Mouse (Mus musculus) MEL (cell line): Measurements from ENCODE around the gene Letmd1. TPM values are rescaled to one million over a fixed set of nuclear protein-coding genes. Genes with fewer than 3 reads are reported as not detected.

Source experiments
- DNase-seq: peaks from one replicate; pipeline ENCODE4 v3.0.0; 2011; ENCODE audit warnings: low read depth, low spot score
- H3K27ac ChIP-seq: 2 replicates; pipeline ENCODE4 v1.5.1; 2012; ENCODE audit warnings: low read depth, mild to moderate bottlenecking, control low read depth, low read length, moderate library complexity; ENCODE audit not compliant: control insufficient read depth
- H3K27me3 ChIP-seq, 2 experiments: fragments of 150-350 bp in 1 of 2; sonication (generic) in 1 of 2; 2 replicates each; pipeline ENCODE4 v1.6.1; 2012; ENCODE audit warnings: low read length in 2 of 2, mild to moderate bottlenecking in 2 of 2, improper control_type of control experiment in 1 of 2, moderate library complexity in 1 of 2; ENCODE audit not compliant: insufficient read depth in 2 of 2, control insufficient read depth in 1 of 2
- H3K36me3 ChIP-seq, 2 experiments: 2 replicates each; pipeline ENCODE4 v1.6.1; 2012 to 2014; ENCODE audit warnings: low read length in 2 of 2, improper control_type of control experiment in 1 of 2, inconsistent platforms in 1 of 2, mild to moderate bottlenecking in 1 of 2; ENCODE audit not compliant: insufficient read depth in 2 of 2, control insufficient read depth in 1 of 2
- H3K4me1 ChIP-seq, 2 experiments: fragments of 150-350 bp in 1 of 2; sonication (generic) in 1 of 2; 2 replicates each; pipeline ENCODE4 v1.6.1; 2012; ENCODE audit warnings: low read length in 2 of 2, improper control_type of control experiment in 1 of 2, mild to moderate bottlenecking in 1 of 2; ENCODE audit not compliant: insufficient read depth in 2 of 2, control insufficient read depth in 1 of 2
- H3K4me3 ChIP-seq, 2 experiments: fragments of 150-350 bp in 1 of 2; sonication (generic) in 1 of 2; 2 replicates each; pipeline ENCODE4 v1.5.1; 2012; ENCODE audit warnings: low read depth in 2 of 2, low read length in 2 of 2, mild to moderate bottlenecking in 2 of 2, moderate library complexity in 2 of 2, control low read depth in 1 of 2, improper control_type of control experiment in 1 of 2; ENCODE audit not compliant: control insufficient read depth in 1 of 2, insufficient read depth in 1 of 2
- H3K79me2 ChIP-seq: 2 replicates; pipeline ENCODE4 v1.6.1; 2012; ENCODE audit warnings: mild to moderate bottlenecking, low read length, moderate library complexity; ENCODE audit not compliant: control insufficient read depth, poor library complexity, insufficient read depth
- H3K9ac ChIP-seq: 2 replicates; pipeline ENCODE4 v1.6.1; 2012; ENCODE audit warnings: low read depth, mild to moderate bottlenecking, control low read depth, low read length, moderate library complexity; ENCODE audit not compliant: control insufficient read depth, poor library complexity, severe bottlenecking
- H3K9me3 ChIP-seq: fragments of 150-350 bp; sonication (generic); replicated peaks from 2 replicates; pipeline ENCODE4 v1.6.1; 2012; ENCODE audit warnings: mild to moderate bottlenecking, low read length, improper control_type of control experiment, moderate library complexity; ENCODE audit not compliant: insufficient read depth
- BHLHE40 ChIP-seq: IDR thresholded peaks from 2 replicates; pipeline ENCODE4 v1.6.1; 2012; ENCODE audit warnings: low read depth, mild to moderate bottlenecking, inconsistent platforms, low read length, improper control_type of control experiment, borderline replicate concordance
- CHD1 ChIP-seq: IDR thresholded peaks from 2 replicates; pipeline ENCODE4 v1.6.1; 2012; ENCODE audit warnings: low read depth, mild to moderate bottlenecking, inconsistent platforms, low read length, improper control_type of control experiment
- CHD2 ChIP-seq: IDR thresholded peaks from 2 replicates; pipeline ENCODE4 v1.6.1; 2011; ENCODE audit warnings: low read length, improper control_type of control experiment
- CTCF ChIP-seq, 3 experiments: IDR thresholded peaks in 2 of 3; conservative IDR thresholded peaks in 1 of 3; 2 replicates each; pipeline ENCODE4 v1.5.1; 2011 to 2012; ENCODE audit warnings: low read length in 3 of 3, low read depth in 2 of 3, mild to moderate bottlenecking in 2 of 3, improper control_type of control experiment in 1 of 3, inconsistent platforms in 1 of 3, mixed read lengths in 1 of 3, moderate library complexity in 1 of 3; ENCODE audit not compliant: control insufficient read depth in 1 of 3, insufficient read depth in 1 of 3, poor library complexity in 1 of 3, severe bottlenecking in 1 of 3
- ELF1 ChIP-seq: IDR thresholded peaks from 2 replicates; pipeline ENCODE4 v1.6.1; 2014; ENCODE audit warnings: low read depth, mild to moderate bottlenecking, inconsistent platforms, low read length, improper control_type of control experiment, moderate library complexity
- EP300 ChIP-seq, 2 experiments: IDR thresholded peaks; 2 replicates each; pipeline ENCODE4 v1.6.1; 2011; ENCODE audit warnings: improper control_type of control experiment in 2 of 2, low read length in 2 of 2, low read depth in 1 of 2, mild to moderate bottlenecking in 1 of 2
- ETS1 ChIP-seq: IDR thresholded peaks from 2 replicates; pipeline ENCODE4 v1.6.1; 2012; ENCODE audit warnings: low read depth, mild to moderate bottlenecking, inconsistent platforms, low read length, improper control_type of control experiment, moderate library complexity
- GATA1 ChIP-seq: IDR thresholded peaks from 2 replicates; pipeline ENCODE4 v1.6.1; 2011; ENCODE audit warnings: low read depth, low read length, improper control_type of control experiment
- HCFC1 ChIP-seq: IDR thresholded peaks from 2 replicates; pipeline ENCODE4 v1.6.1; 2012; ENCODE audit warnings: low read depth, mild to moderate bottlenecking, inconsistent platforms, low read length, improper control_type of control experiment, moderate library complexity
- JUND ChIP-seq: IDR thresholded peaks from 2 replicates; pipeline ENCODE4 v1.6.1; 2011; ENCODE audit warnings: low read depth, mild to moderate bottlenecking, improper control_type of control experiment, low read length
- KAT2A ChIP-seq: conservative IDR thresholded peaks from 2 replicates; pipeline ENCODE4 v1.6.1; 2012; ENCODE audit warnings: low read depth, low read length, improper control_type of control experiment, inconsistent platforms
- MAFK ChIP-seq: IDR thresholded peaks from 2 replicates; pipeline ENCODE4 v1.6.1; 2011; ENCODE audit warnings: low read depth, mild to moderate bottlenecking, low read length, improper control_type of control experiment, borderline replicate concordance
- MAX ChIP-seq: IDR thresholded peaks from 2 replicates; pipeline ENCODE4 v1.6.1; 2011; ENCODE audit warnings: low read length, improper control_type of control experiment
- MEF2A ChIP-seq: IDR thresholded peaks from 2 replicates; pipeline ENCODE4 v1.6.1; 2014; ENCODE audit warnings: low read depth, mild to moderate bottlenecking, inconsistent platforms, low read length, improper control_type of control experiment; ENCODE audit not compliant: poor library complexity, insufficient replicate concordance, severe bottlenecking; ENCODE audit errors: extremely low read depth
- MXI1 ChIP-seq: IDR thresholded peaks from 2 replicates; pipeline ENCODE4 v1.6.1; 2011; ENCODE audit warnings: mild to moderate bottlenecking, low read depth, low read length, improper control_type of control experiment
- NELFE ChIP-seq: IDR thresholded peaks from 2 replicates; pipeline ENCODE4 v1.6.1; 2011; ENCODE audit warnings: low read depth, low read length, improper control_type of control experiment
- NRF1 ChIP-seq: IDR thresholded peaks from 2 replicates; pipeline ENCODE4 v1.6.1; 2014; ENCODE audit warnings: low read depth, mild to moderate bottlenecking, inconsistent platforms, low read length, improper control_type of control experiment, moderate library complexity; ENCODE audit not compliant: poor library complexity, insufficient read depth, severe bottlenecking
- POLR2A ChIP-seq, 2 experiments: IDR thresholded peaks; 2 replicates each; pipeline ENCODE4 v1.6.1; 2011 to 2012; ENCODE audit warnings: low read length in 2 of 2, mild to moderate bottlenecking in 2 of 2, control low read depth in 1 of 2, improper control_type of control experiment in 1 of 2, low read depth in 1 of 2, moderate library complexity in 1 of 2; ENCODE audit not compliant: control insufficient read depth in 1 of 2, insufficient read depth in 1 of 2, poor library complexity in 1 of 2
- POLR2AphosphoS2 ChIP-seq: IDR thresholded peaks from 2 replicates; pipeline ENCODE4 v1.6.1; 2011; ENCODE audit warnings: low read length, improper control_type of control experiment
- POLR2AphosphoS5 ChIP-seq: IDR thresholded peaks from 2 replicates; pipeline ENCODE4 v1.6.1; 2012; ENCODE audit warnings: low read depth, borderline replicate concordance, mild to moderate bottlenecking, inconsistent platforms, low read length, moderate library complexity, mixed read lengths
- RCOR1 ChIP-seq: IDR thresholded peaks from 2 replicates; pipeline ENCODE4 v1.6.1; 2012; ENCODE audit warnings: low read depth, mild to moderate bottlenecking, inconsistent platforms, low read length, improper control_type of control experiment
- SIN3A ChIP-seq: IDR thresholded peaks from 2 replicates; pipeline ENCODE4 v1.6.1; 2012; ENCODE audit warnings: low read length, improper control_type of control experiment, inconsistent platforms
- SMC3 ChIP-seq: IDR thresholded peaks from 2 replicates; pipeline ENCODE4 v1.6.1; 2011; ENCODE audit warnings: low read depth, low read length, improper control_type of control experiment
- TAL1 ChIP-seq: IDR thresholded peaks from 2 replicates; pipeline ENCODE4 v1.6.1; 2012; ENCODE audit warnings: mild to moderate bottlenecking, inconsistent platforms, low read length, moderate library complexity, mixed read lengths
- TBP ChIP-seq: IDR thresholded peaks from 2 replicates; pipeline ENCODE4 v1.8.0; 2011; ENCODE audit warnings: low read depth, low read length, improper control_type of control experiment
- TCF12 ChIP-seq: IDR thresholded peaks from 2 replicates; pipeline ENCODE4 v1.6.1; 2014; ENCODE audit warnings: low read depth, mild to moderate bottlenecking, inconsistent platforms, low read length, improper control_type of control experiment, moderate library complexity
- USF1 ChIP-seq: IDR thresholded peaks from 2 replicates; pipeline ENCODE4 v1.6.1; 2014; ENCODE audit warnings: low read depth, mild to moderate bottlenecking, inconsistent platforms, low read length, improper control_type of control experiment, moderate library complexity
- USF2 ChIP-seq, 2 experiments: IDR thresholded peaks; 2 replicates each; pipeline ENCODE4 v1.6.1; 2011 to 2012; ENCODE audit warnings: improper control_type of control experiment in 2 of 2, low read length in 2 of 2, borderline replicate concordance in 1 of 2, inconsistent platforms in 1 of 2, low read depth in 1 of 2, mild to moderate bottlenecking in 1 of 2; ENCODE audit not compliant: insufficient read depth in 1 of 2
- ZC3H11A ChIP-seq: IDR thresholded peaks from 2 replicates; pipeline ENCODE4 v1.6.1; 2012; ENCODE audit warnings: low read depth, mild to moderate bottlenecking, inconsistent platforms, low read length, improper control_type of control experiment
- ZMIZ1 ChIP-seq: IDR thresholded peaks from 2 replicates; pipeline ENCODE4 v1.6.1; 2012; ENCODE audit warnings: low read depth, mild to moderate bottlenecking, inconsistent platforms, low read length, improper control_type of control experiment, moderate library complexity
- ZNF384 ChIP-seq: IDR thresholded peaks from 2 replicates; pipeline ENCODE4 v1.6.1; 2012; ENCODE audit warnings: low read depth, mild to moderate bottlenecking, inconsistent platforms, low read length, improper control_type of control experiment
- polyA plus RNA-seq, 2 experiments: library from polyadenylated mRNA; stranded (reverse) in 1 of 2; unstranded in 1 of 2; fragments of >175 nt in 1 of 2; fragments of >200 nt in 1 of 2; gene quantifications; 2 replicates each; pipeline versions ENCODE4 v1.2.1 to v1.2.4; 2012; ENCODE audit warnings: low replicate concordance in 2 of 2, low read depth in 1 of 2; ENCODE audit not compliant: insufficient read length in 2 of 2, insufficient read depth in 1 of 2, missing spikeins in 1 of 2
- total RNA-seq: library from RNA; depleted of rRNA; stranded (reverse); fragments of 300-350 nt; gene quantifications from 2 replicates; pipeline ENCODE4 v1.2.3, GENCODE M21; 2012

The Letmd1 gene
- total and polyA plus RNA-seq, 3 experiments: 38.8 to 277 (median 64.3) TPM

DNA sequence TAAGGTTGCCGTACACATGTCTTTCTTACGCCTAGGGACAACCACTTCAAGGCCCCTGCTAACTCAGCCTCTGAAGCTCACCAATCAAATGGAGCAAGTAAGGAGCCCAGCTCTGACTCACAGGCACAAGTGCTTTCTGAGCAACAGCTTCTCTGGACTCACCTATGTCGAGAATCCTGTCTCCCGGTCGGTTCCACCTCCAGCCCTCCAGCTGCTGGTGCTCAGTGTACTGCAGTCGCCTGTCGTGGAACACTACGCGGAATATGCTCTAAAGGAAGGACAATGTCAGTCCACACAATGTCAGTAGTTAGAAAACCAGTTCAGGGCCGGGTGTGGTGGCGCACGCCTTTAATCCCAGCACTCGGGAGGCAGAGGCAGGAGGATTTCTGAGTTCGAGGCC lies 56.6 kb downstream of the Letmd1 start:
- TF ChIP-seq MAX: no peak
- H3K27me3 ChIP-seq: no peaks in the 10 kb centered on the region
- H3K79me2 ChIP-seq: no peaks in the 10 kb centered on the region
- DNase-seq: no peak
- H3K9ac ChIP-seq: no peak overlapping the region
- H3K4me1 ChIP-seq: peaks cover 15 to 22% of the 10 kb centered on the region in 2 experiments
- peaks cover 6 to 22% of the 10 kb centered on the region in 2 experiments for H3K36me3 ChIP-seq
- no peak overlapping the region for H3K4me3 ChIP-seq
- H3K27ac ChIP-seq: no peak overlapping the region
- H3K9me3 ChIP-seq: no peaks in the 10 kb centered on the region

DNA sequence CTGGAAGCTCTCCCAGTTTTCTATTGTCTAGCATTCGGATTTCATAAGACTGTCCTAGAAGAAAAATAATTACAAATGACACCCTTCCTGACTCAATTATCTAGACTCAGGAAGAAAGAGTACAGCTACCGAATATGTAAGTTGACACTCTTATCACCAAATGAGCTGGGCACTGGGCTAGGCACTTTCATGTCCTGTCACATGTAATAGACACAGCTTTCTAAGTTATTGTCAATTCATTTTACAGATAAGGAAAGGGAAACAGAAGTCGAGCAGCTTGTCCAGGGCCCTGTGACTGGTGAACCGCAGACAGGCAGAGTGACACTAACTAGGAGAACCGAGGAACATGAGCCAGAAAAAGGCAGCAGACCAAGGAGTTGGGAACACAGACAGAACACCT lies 59.1 kb downstream of the Letmd1 start:
- peak overlapping the region in 1 of 2 experiments; percentile 16; a peak in 1 of 4 replicates for H3K4me3 ChIP-seq
- no peaks in the 10 kb centered on the region for H3K79me2 ChIP-seq
- H3K4me1 ChIP-seq: peaks cover 15 to 22% of the 10 kb centered on the region in 2 experiments
- peak overlapping the region; percentile 57 for H3K27ac ChIP-seq
- DNase-seq: peak; percentile 86
- no peak overlapping the region for H3K9ac ChIP-seq
- no peaks in the 10 kb centered on the region for H3K9me3 ChIP-seq
- peaks cover 3 to 22% of the 10 kb centered on the region in 2 experiments for H3K36me3 ChIP-seq
- H3K27me3 ChIP-seq: no peaks in the 10 kb centered on the region
- no peak for TF ChIP-seq MAFK
- no peak for TF ChIP-seq JUND
- no peak for TF ChIP-seq USF2 (IDR thresholded peaks at IDR 0.05; ENCODE audit: borderline replicate concordance in 1 of 2, insufficient read depth in 1 of 2, low read depth in 1 of 2, low read length in 2 of 2)
- TF ChIP-seq ZMIZ1: no peak
- TF ChIP-seq CHD1: no peak
- TF ChIP-seq NELFE: no peak
- TF ChIP-seq NRF1: no peak
- TF ChIP-seq MAX: peak; percentile 87
- TF ChIP-seq RCOR1: no peak; the same call in 1 of the 2 replicates
- TF ChIP-seq CTCF (IDR thresholded peaks at IDR 0.05 in 2 of 3, conservative IDR thresholded peaks at IDR 0.05 in 1 of 3; ENCODE audit: control insufficient read depth in 1 of 3, insufficient read depth in 1 of 3, low read depth in 2 of 3, low read length in 3 of 3, poor library complexity in 1 of 3, severe bottlenecking in 1 of 3): no peak
- TF ChIP-seq SMC3: 0 out of 2 replicates have a peak, but pooled peaks have one; percentile 3
- no peak for TF ChIP-seq POLR2AphosphoS2
- no peak for TF ChIP-seq TBP
- TF ChIP-seq BHLHE40: peak; percentile 72
- peak; percentile 56; the same call in 1 of the 2 replicates for TF ChIP-seq TCF12
- TF ChIP-seq GATA1: peak; percentile 84
- peak; percentile 94 for TF ChIP-seq MXI1
- peak; percentile 22; the same call in 1 of the 2 replicates for TF ChIP-seq ZNF384
- TF ChIP-seq TAL1: peak; percentile 50; the same call in 1 of the 2 replicates
- no peak for TF ChIP-seq POLR2A (IDR thresholded peaks at IDR 0.05; ENCODE audit: control insufficient read depth in 1 of 2, insufficient read depth in 1 of 2, low read depth in 1 of 2, low read length in 2 of 2, poor library complexity in 1 of 2)
- TF ChIP-seq MEF2A: peak; percentile 37; the same call in 1 of the 2 replicates
- TF ChIP-seq ZC3H11A: no peak
- TF ChIP-seq CHD2: no peak
- peak; percentile 72 for TF ChIP-seq USF1
- TF ChIP-seq ELF1: 0 out of 2 replicates have a peak, but pooled peaks have one; percentile 52
- TF ChIP-seq SIN3A: peak; percentile 91
- peak; percentile 91 for TF ChIP-seq ETS1
- TF ChIP-seq POLR2AphosphoS5: no peak
- 0 out of 2 replicates have a peak, but pooled peaks have one; percentile 37 for TF ChIP-seq HCFC1
- TF ChIP-seq KAT2A: no peak
- TF ChIP-seq EP300 (IDR thresholded peaks at IDR 0.05; ENCODE audit: low read depth in 1 of 2, low read length in 2 of 2): peak; percentile 77 to 80
